Mouse (Mus musculus) midbrain, embryonic 14.5 days (tissue): ENCODE data around the gene Cldn15. TPM values are rescaled to one million over a fixed set of nuclear protein-coding genes. Genes with fewer than 3 reads are reported as not detected.

ENCODE experiments used
- ATAC-seq: fragments of 200-750 bp; cut with Nextera tagmentation; 2 replicates; pipeline ENCODE4 v1.8.0; 2017; ENCODE audit warnings: moderate number of reproducible peaks, moderate library complexity; ENCODE audit not compliant: low FRiP score, low TSS enrichment
- DNase-seq: peaks from one replicate; pipeline ENCODE4 v3.0.0-alpha.2; 2015
- H3K27ac ChIP-seq: fragments of 300-500 bp; sonication (generic); replicated peaks from 2 replicates; pipeline ENCODE4 v1.5.1; 2014; ENCODE audit warnings: mild to moderate bottlenecking, low read depth, low read length, moderate library complexity
- H3K27me3 ChIP-seq: fragments of 300-500 bp; sonication (generic); 2 replicates; pipeline ENCODE4 v1.6.1; 2014; ENCODE audit warnings: low read length, control low read depth, mixed read lengths; ENCODE audit not compliant: control insufficient read depth, insufficient read depth
- H3K36me3 ChIP-seq: fragments of 300-500 bp; sonication (generic); 2 replicates; pipeline ENCODE4 v1.6.1; 2014; ENCODE audit warnings: low read length, control low read depth; ENCODE audit not compliant: control insufficient read depth, insufficient read depth
- H3K4me1 ChIP-seq: fragments of 300-500 bp; sonication (generic); 2 replicates; pipeline ENCODE4 v1.6.1; 2014; ENCODE audit warnings: mild to moderate bottlenecking, antibody characterized with exemption, low read length, control low read depth; ENCODE audit not compliant: control insufficient read depth, insufficient read depth
- H3K4me2 ChIP-seq: fragments of 300-500 bp; sonication (generic); 2 replicates; pipeline ENCODE4 v1.6.1; 2014; ENCODE audit warnings: mild to moderate bottlenecking, low read length, moderate library complexity
- H3K4me3 ChIP-seq: fragments of 300-500 bp; sonication (generic); replicated peaks from 2 replicates; pipeline ENCODE4 v1.5.1; 2014; ENCODE audit warnings: low read depth, low read length
- H3K9ac ChIP-seq: fragments of 300-500 bp; sonication (generic); replicated peaks from 2 replicates; pipeline ENCODE4 v1.6.1; 2014; ENCODE audit warnings: mild to moderate bottlenecking, low read length, moderate library complexity
- H3K9me3 ChIP-seq: fragments of 300-500 bp; sonication (generic); 2 replicates; pipeline ENCODE4 v1.6.1; 2016; ENCODE audit warnings: low read length, control low read depth, mixed read lengths; ENCODE audit not compliant: control insufficient read depth
- WGBS: fragments of 180-500 bp; shearing (Covaris S2); extraction: QIAGEN DNeasy Blood & Tissue Kit; methylation state at CpG from one replicate; pipeline ENCODE4 v1.1.7; 2014; 5-methylcytosine and 5-hydroxymethylcytosine counted together
- polyA plus RNA-seq: library from polyadenylated mRNA; unstranded; fragments of >200 nt; fragmentation: Nextera tagmentation; extraction: Ambion mirVana; gene quantifications from 2 replicates; pipeline ENCODE4 v1.2.1, GENCODE M21; 2014

Gene Cldn15
- polyA plus RNA-seq, result 0.13 and 0.31 TPM in 2 replicates

DNA sequence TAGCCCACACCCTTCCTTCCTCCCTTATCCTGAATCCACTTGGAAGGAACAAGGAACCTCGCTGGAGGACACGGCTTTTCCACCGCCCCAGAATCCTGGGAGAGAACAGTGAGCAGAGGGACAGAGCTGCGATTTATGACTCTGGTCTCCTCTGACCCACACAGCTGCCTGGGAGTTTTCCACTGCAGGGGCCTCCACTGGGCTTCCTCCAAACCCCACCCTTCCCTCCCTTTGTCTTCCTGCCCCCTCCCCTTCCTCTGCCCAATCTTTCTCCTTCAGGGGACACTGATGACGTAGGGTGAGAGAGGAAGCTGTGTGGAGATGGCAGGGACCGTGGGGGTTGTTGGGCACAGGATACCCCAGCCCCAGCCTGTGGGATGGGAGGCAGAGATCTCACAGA lies at the start of gene Cldn15:
Gene Cldn15, plus strand, starts transcription at position 286 of the 400 bp plus-strand sequence.
- no peaks in the 10 kb centered on the region for H3K9me3 ChIP-seq
- peaks cover 47% of the 10 kb centered on the region for H3K36me3 ChIP-seq
- no peak within 1 kb of the TSS for H3K27ac ChIP-seq
- ATAC-seq (no peak), DNase-seq (no peak)
- no peak within 1 kb of the TSS for H3K4me3 ChIP-seq
- H3K4me1 ChIP-seq, result peaks cover 9% of the 10 kb centered on the region
- WGBS, result 93% methylated on average over 6 of the region's 6 CpGs
- H3K27me3 ChIP-seq, result no peaks in the 10 kb centered on the region
- no peak within 1 kb of the TSS for H3K9ac ChIP-seq
- no peak within 1 kb of the TSS for H3K4me2 ChIP-seq

DNA sequence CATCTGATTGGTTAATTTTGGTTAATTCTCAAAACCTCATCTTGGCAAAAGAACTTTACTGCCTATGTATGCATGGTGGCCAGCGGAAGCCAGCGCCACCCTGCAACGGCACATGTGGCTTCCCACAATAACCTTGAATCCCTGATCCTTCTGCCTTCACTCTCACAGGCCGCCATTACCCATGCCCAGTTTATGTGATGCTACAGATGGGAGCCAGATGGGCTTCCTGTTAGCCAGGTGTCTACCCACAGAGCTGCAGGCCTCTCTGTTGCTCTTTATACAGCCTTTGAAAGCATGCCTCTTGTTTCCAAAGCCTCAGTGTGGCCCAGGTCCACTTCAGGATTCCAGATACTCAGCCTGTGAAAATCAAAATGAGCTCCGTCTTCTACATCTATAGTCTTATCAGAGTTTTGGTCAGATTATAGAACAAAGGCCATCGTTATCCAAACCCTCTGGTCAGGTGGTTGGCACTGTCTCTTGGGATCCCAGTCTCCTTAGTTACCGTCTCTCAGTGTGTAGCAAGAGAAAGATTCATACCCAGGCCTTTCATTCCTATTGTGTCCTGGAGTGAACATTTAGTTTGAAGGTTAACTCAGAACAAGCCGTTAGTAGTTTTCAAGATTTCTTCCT lies 48.7 kb upstream of the Cldn15 start:
- H3K27me3 ChIP-seq, result no peaks in the 10 kb centered on the region
- H3K4me2 ChIP-seq, result no peak overlapping the region
- peaks cover 5% of the 10 kb centered on the region; the same call in 1 of the 2 replicates for H3K4me1 ChIP-seq
- H3K9ac ChIP-seq, result no peak overlapping the region
- H3K27ac ChIP-seq, result no peak overlapping the region
- ATAC-seq, result no peak
- DNase-seq, result no peak
- no peaks in the 10 kb centered on the region for H3K9me3 ChIP-seq
- 94% methylated on average over 8 of the region's 8 CpGs for WGBS
- peaks cover 11% of the 10 kb centered on the region for H3K36me3 ChIP-seq
- H3K4me3 ChIP-seq, result no peak overlapping the region

DNA sequence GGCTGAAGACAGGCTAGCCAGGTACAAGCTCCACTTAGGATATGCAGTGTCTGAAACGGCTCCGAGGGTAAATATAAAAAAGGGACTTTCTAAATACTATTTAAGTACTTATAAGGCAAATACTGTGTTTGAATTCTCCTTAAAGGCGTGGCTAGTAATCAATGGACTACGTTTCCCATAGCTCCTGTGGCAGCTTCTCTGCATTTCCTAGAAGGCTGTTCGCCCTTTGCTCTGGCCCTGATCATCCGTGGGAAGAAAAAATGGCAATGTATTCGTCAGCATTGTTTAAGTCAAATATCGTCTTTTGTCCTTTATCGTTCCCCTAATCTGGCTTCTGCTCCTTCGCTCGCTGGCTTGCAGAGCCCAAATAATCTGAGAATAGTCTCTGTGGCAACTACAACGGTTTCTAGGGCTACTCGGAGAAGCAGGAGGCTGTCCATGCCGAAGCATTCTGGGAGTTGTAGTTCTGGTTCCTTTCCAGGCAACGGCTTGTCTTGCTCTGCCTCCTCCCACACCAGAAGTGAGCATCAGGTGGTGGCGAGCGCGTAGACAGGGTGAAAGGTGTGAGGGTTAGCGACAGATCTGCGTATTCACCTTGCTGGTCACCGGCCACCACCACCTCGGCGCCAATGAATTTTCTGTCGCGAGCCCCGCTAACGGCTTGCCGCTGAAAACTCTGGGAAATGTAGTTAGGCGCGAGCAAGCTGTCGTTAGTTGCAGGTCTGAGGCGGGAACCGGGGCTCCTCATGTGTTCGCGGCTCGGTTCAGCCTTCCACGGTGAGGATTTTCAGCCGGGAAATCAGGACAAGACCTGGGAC lies 47.6 kb upstream of the Cldn15 start:
- DNase-seq (peak; percentile 93), ATAC-seq (peak; percentile 86)
- WGBS, result 4% methylated on average over 38 of the region's 38 CpGs
- Histone ChIP-seq H3K27me3 (no peaks in the 10 kb centered on the region), H3K4me3 (peak overlapping the region; percentile 57), H3K4me1 (peaks cover 5% of the 10 kb centered on the region; the same call in 1 of the 2 replicates), H3K9ac (peak overlapping the region; percentile 63), H3K36me3 (no peaks in the 10 kb centered on the region), H3K9me3 (no peaks in the 10 kb centered on the region), H3K27ac (peak overlapping the region; percentile 58), H3K4me2 (peak overlapping the region; percentile 81)

DNA sequence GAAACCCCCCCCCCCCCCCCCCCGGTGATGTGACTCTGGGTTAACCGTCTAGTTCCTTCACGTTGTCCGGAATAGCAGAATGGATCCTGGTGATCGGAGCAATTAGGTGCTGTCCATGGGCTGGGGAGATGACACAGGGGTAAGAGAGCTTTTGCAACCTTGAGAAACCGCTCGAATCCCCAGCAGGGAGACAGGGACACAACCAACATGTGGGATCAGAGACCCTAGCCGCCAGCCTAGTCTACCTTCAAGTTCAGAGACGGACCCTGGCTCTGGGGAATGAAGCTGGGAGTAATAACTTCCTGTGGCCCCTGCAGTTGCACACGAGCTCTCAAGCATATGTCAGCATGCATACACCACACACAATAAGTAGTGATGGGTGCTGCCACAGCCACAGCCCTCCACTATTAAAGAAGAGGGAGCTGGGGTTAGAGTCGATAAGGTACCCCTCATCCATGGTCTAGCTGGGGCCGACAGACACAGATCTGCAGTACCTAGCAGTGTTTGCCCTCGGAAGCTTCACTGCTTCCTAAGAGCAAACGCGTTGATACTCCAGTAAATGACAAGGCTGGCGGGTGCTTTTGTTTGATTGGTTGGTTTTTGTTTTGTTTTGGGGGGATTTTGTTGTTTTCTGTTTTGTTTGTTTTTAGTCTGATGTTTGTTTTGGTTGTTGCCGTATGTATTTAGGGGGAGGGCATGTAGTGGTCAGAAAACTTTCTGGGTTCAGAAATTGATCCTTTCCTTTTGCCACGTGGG lies 46.7 kb upstream of the Cldn15 start:
- Histone ChIP-seq H3K9me3 (no peaks in the 10 kb centered on the region), H3K4me3 (peak overlapping the region; percentile 57), H3K27ac (no peak overlapping the region), H3K27me3 (no peaks in the 10 kb centered on the region), H3K4me1 (peaks cover 5% of the 10 kb centered on the region; the same call in 1 of the 2 replicates), H3K4me2 (peak overlapping the region; percentile 81), H3K36me3 (no peaks in the 10 kb centered on the region), H3K9ac (peak overlapping the region; percentile 63)
- DNase-seq (peak; percentile 24), ATAC-seq (0 out of 2 replicates have a peak, but pooled peaks have one; percentile 31)
- 21% methylated on average over 18 of the region's 18 CpGs for WGBS

DNA sequence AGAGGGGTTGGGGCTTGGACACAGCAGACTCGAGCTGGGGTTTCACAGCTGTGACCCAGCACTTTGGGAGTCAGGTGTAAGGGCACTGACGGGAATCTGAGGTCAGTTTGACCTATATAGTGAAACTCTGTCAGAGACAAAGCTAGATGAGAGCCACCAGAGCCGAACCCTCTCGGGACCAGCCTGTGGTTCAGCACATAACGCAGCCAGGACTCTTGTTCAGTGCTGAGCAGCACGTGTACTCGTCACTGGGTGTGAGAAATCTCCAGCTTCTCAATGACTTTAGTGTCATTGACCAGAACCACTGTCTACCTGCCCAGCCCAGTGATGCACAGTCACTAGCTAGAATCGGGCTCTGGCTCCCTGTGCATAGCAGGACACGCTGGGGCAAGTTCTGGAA lies 43.6 kb upstream of the Cldn15 start:
- no peak overlapping the region for H3K27ac ChIP-seq

DNA sequence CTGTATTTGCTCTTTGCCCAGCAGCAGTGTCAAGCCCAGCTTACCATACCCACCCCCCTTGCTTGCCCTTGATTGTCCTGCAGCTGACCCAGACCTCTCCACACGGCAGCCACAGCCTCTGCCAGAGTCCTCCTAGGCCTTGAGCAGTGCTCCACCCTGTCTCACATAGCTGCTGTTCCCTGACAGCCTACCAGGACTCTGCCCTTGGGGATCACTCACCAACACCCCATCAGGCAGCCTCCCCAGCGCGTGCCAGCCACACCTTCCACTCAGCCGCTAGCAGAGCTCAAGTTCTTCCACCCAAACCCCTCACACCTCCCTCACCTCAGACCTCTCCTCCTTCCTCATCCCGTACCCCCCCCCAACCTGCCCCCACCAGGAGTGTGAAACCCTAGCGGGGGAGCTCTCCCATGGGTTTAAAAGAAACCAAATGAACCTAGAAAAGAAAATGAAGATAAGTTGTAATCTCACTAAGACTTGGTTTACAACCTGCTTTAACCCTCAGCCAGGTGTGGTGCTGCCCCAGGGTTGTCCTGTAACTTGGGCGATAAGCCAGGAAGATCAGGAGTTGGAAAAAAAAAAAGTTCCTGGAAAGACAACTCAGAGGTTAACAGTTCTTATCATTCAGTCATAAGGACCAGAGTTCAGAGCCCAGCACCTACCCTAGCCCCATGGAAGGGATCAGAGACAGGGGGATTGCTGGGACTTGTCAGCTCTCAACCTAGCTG lies 42.5 kb upstream of the Cldn15 start:
- Histone ChIP-seq H3K27ac (no peak overlapping the region), H3K36me3 (no peaks in the 10 kb centered on the region), H3K9me3 (no peaks in the 10 kb centered on the region), H3K4me2 (no peak overlapping the region), H3K4me3 (no peak overlapping the region), H3K9ac (no peak overlapping the region), H3K4me1 (peaks cover 5% of the 10 kb centered on the region; the same call in 1 of the 2 replicates), H3K27me3 (no peaks in the 10 kb centered on the region)
- DNase-seq (no peak), ATAC-seq (no peak)
- 83% methylated on average over 7 of the region's 7 CpGs for WGBS

More for the DNA sequence above, 43.6 kb upstream of the Cldn15 start:
- Histone ChIP-seq H3K36me3 (no peaks in the 10 kb centered on the region), H3K4me1 (peaks cover 5% of the 10 kb centered on the region; the same call in 1 of the 2 replicates), H3K27me3 (no peaks in the 10 kb centered on the region), H3K4me2 (no peak overlapping the region), H3K9ac (no peak overlapping the region), H3K4me3 (no peak overlapping the region), H3K9me3 (no peaks in the 10 kb centered on the region)
- DNase-seq (no peak), ATAC-seq (no peak)
- 92% methylated on average over 9 of the region's 9 CpGs for WGBS

DNA sequence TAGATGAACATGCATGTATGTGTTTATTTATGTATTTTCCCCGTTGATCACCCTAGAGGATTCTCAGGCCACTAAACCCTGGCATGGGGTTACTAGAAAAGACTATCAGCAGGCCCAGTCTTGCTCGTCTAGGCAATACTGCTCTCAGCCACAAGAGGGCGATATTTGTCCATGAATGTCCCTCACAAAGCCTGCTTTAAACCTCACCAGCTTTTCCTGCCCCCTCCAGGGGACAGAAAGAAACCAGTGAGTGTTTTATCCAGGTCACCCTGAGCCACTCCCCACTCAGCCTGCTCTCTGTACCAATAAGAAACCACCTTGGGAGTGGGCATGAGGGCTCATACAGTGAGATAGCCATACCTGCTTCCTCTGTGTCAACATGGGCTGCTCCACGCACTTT lies 37.3 kb upstream of the Cldn15 start:
- Histone ChIP-seq H3K27me3 (no peaks in the 10 kb centered on the region), H3K36me3 (no peaks in the 10 kb centered on the region), H3K9me3 (no peaks in the 10 kb centered on the region), H3K4me2 (no peak overlapping the region), H3K27ac (no peak overlapping the region), H3K4me3 (no peak overlapping the region), H3K9ac (no peak overlapping the region), H3K4me1 (no peaks in the 10 kb centered on the region)
- WGBS, result 23% methylated on average over 4 of the region's 4 CpGs
- ATAC-seq, result peak; percentile 73; the same call in 1 of the 2 replicates
- DNase-seq, result peak; percentile 94

DNA sequence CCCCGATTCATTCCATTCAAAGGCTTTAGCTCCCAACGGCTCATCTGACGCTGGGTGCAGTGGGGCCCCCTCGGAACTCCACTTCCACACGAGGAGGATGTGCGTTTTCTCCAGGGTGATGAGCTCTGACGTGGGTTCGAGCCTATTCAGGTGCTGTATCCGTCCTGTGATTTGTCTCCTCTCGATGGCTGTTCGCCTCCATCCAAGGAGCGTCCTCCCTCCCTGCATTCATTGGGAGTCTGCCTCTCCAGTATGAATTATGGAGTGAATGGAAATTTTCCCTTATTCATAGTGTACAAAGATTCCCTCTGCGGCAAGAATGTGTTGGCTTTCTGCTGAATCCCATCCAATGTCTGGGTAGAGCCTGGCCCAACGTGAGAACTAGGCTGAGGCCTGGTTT lies 34.5 kb upstream of the Cldn15 start:
- H3K4me2 ChIP-seq, result no peak overlapping the region
- H3K4me3 ChIP-seq, result no peak overlapping the region
- no peaks in the 10 kb centered on the region for H3K27me3 ChIP-seq
- DNase-seq (no peak), ATAC-seq (no peak)
- H3K9ac ChIP-seq, result no peak overlapping the region
- no peaks in the 10 kb centered on the region for H3K4me1 ChIP-seq
- no peaks in the 10 kb centered on the region for H3K9me3 ChIP-seq
- H3K36me3 ChIP-seq, result no peaks in the 10 kb centered on the region
- whole genome bisulfite sequencing, result 79% methylated on average over 14 of the region's 14 CpGs
- no peak overlapping the region for H3K27ac ChIP-seq
